Mouse (Mus musculus) limb, embryonic 11.5 days (tissue): ENCODE results near the gene Krt76. TPM values are rescaled to one million over a fixed set of nuclear protein-coding genes. Genes with fewer than 3 reads are reported as not detected.

ENCODE experiments used
- ATAC-seq: fragments of 200-750 bp; cut with Nextera tagmentation; 2 replicates; pipeline ENCODE4 v1.8.0; 2017; ENCODE audit warnings: low read depth; ENCODE audit not compliant: insufficient number of reproducible peaks, low FRiP score, low TSS enrichment
- DNase-seq: peaks from one replicate; pipeline ENCODE4 v3.0.0-alpha.2; 2015; ENCODE audit warnings: low spot score
- H3K27ac ChIP-seq: fragments of 300-500 bp; sonication (generic); replicated peaks from 2 replicates; pipeline ENCODE4 v1.5.1; 2014; ENCODE audit warnings: low read depth, mild to moderate bottlenecking, low read length
- H3K27me3 ChIP-seq: fragments of 300-500 bp; sonication (generic); 2 replicates; pipeline ENCODE4 v1.6.1; 2014; ENCODE audit warnings: mild to moderate bottlenecking, low read length, mixed read lengths; ENCODE audit not compliant: control insufficient read depth, insufficient read depth
- H3K36me3 ChIP-seq: fragments of 300-500 bp; sonication (generic); 2 replicates; pipeline ENCODE4 v1.6.1; 2014; ENCODE audit warnings: mild to moderate bottlenecking, low read length, moderate library complexity, mixed read lengths; ENCODE audit not compliant: control insufficient read depth, insufficient read depth
- H3K4me1 ChIP-seq: fragments of 300-500 bp; sonication (generic); 2 replicates; pipeline ENCODE4 v1.6.1; 2014; ENCODE audit warnings: low read length, mixed read lengths; ENCODE audit not compliant: control insufficient read depth, insufficient read depth
- H3K4me2 ChIP-seq: fragments of 300-500 bp; sonication (generic); 2 replicates; pipeline ENCODE4 v1.6.1; 2014; ENCODE audit warnings: low read depth, mild to moderate bottlenecking, moderate library complexity; ENCODE audit not compliant: severe bottlenecking
- H3K4me3 ChIP-seq: fragments of 300-500 bp; sonication (generic); 2 replicates; pipeline ENCODE4 v1.5.1; 2014; ENCODE audit warnings: low read depth, low read length
- H3K9ac ChIP-seq: fragments of 300-500 bp; sonication (generic); 2 replicates; pipeline ENCODE4 v1.6.1; 2014; ENCODE audit warnings: mild to moderate bottlenecking, low read length
- H3K9me3 ChIP-seq: fragments of 300-500 bp; sonication (generic); 2 replicates; pipeline ENCODE4 v1.6.1; 2016; ENCODE audit warnings: low read length; ENCODE audit not compliant: control insufficient read depth
- WGBS: fragments of 180-500 bp; shearing (Covaris S2); extraction: QIAGEN DNeasy Blood & Tissue Kit; methylation state at CpG from one replicate; pipeline ENCODE4 v1.1.7; 2014; 5-methylcytosine and 5-hydroxymethylcytosine counted together
- polyA plus RNA-seq: library from polyadenylated mRNA; unstranded; fragments of >200 nt; fragmentation: Nextera tagmentation; extraction: Ambion mirVana; gene quantifications from 2 replicates; pipeline ENCODE4 v1.2.1, GENCODE M21; 2014

The Krt76 gene
- polyA plus RNA-seq, 1 experiment from 2014 or later, result not detected

GRCm38 (mm10) chr15:101856696-101857095 is 36.0 kb downstream of the Krt76 start:
- Histone ChIP-seq H3K4me1 (no peaks in the 10 kb centered on the region), H3K36me3 (no peaks in the 10 kb centered on the region), H3K4me2 (no peak overlapping the region), H3K27ac (no peak overlapping the region), H3K27me3 (peaks cover 25% of the 10 kb centered on the region), H3K9ac (no peak overlapping the region), H3K4me3 (no peak overlapping the region), H3K9me3 (no peaks in the 10 kb centered on the region)
- no peak for ATAC-seq
- WGBS, result 59% methylated on average over 5 of the region's 5 CpGs
- no peak for DNase-seq

- no peaks in the 10 kb centered on the region for H3K9me3 ChIP-seq
- no peak for DNase-seq
- WGBS, result 86% methylated on average over 3 of the region's 3 CpGs
- ATAC-seq, result no peak
- no peaks in the 10 kb centered on the region for H3K4me1 ChIP-seq
- no peak overlapping the region for H3K4me3 ChIP-seq
- no peak overlapping the region for H3K4me2 ChIP-seq
- H3K27ac ChIP-seq, result no peak overlapping the region
- H3K9ac ChIP-seq, result no peak overlapping the region
- H3K36me3 ChIP-seq, result no peaks in the 10 kb centered on the region
- peaks cover 20% of the 10 kb centered on the region for H3K27me3 ChIP-seq
Measured at GRCm38 (mm10) chr15:101855732-101856131, 37.0 kb downstream of the Krt76 start.

- no peak overlapping the region for H3K27ac ChIP-seq
- H3K36me3 ChIP-seq, result no peaks in the 10 kb centered on the region
- no peak overlapping the region for H3K4me3 ChIP-seq
- H3K4me1 ChIP-seq, result no peaks in the 10 kb centered on the region
- WGBS, result 18% methylated on average over 5 of the region's 5 CpGs
- no peak for DNase-seq
- peaks cover 7% of the 10 kb centered on the region for H3K27me3 ChIP-seq
- H3K4me2 ChIP-seq, result no peak overlapping the region
- no peaks in the 10 kb centered on the region for H3K9me3 ChIP-seq
- H3K9ac ChIP-seq, result no peak overlapping the region
- ATAC-seq, result no peak
Measured at GRCm38 (mm10) chr15:101854294-101854693, 38.4 kb downstream of the Krt76 start.

GRCm38 (mm10) chr15:101852571-101852970 is 40.1 kb downstream of the Krt76 start:
- H3K4me2 ChIP-seq, result no peak overlapping the region
- WGBS, result 49% methylated on average over 5 of the region's 5 CpGs
- H3K4me3 ChIP-seq, result no peak overlapping the region
- H3K9ac ChIP-seq, result no peak overlapping the region
- no peak overlapping the region for H3K27ac ChIP-seq
- ATAC-seq (no peak), DNase-seq (no peak)
- no peaks in the 10 kb centered on the region for H3K4me1 ChIP-seq
- H3K27me3 ChIP-seq, result no peaks in the 10 kb centered on the region
- H3K9me3 ChIP-seq, result no peaks in the 10 kb centered on the region
- H3K36me3 ChIP-seq, result no peaks in the 10 kb centered on the region

- Histone ChIP-seq H3K4me3 (no peak within 1 kb of the TSS), H3K27me3 (no peaks in the 10 kb centered on the region), H3K27ac (no peak within 1 kb of the TSS), H3K4me2 (no peak within 1 kb of the TSS), H3K4me1 (no peaks in the 10 kb centered on the region), H3K9me3 (no peaks in the 10 kb centered on the region), H3K9ac (no peak within 1 kb of the TSS), H3K36me3 (no peaks in the 10 kb centered on the region)
- WGBS, result 71% methylated on average over 6 of the region's 6 CpGs
- ATAC-seq (no peak), DNase-seq (no peak)
Measured at GRCm38 (mm10) chr15:101850694-101851093, 42.0 kb downstream of the Krt76 start, which contains the start of gene Krt1. Gene Krt1, minus strand, starts transcription at chr15:101850794.

GRCm38 (mm10) chr15:101845971-101846403 is 46.7 kb downstream of the Krt76 start:
- 1% methylated on average over 37 of the region's 37 CpGs for WGBS
- 0 out of 2 replicates have a peak, but pooled peaks cover 3% of the 10 kb centered on the region for H3K27me3 ChIP-seq

GRCm38 (mm10) chr15:101843192-101843591 is 49.5 kb downstream of the Krt76 start:
- no peaks in the 10 kb centered on the region for H3K9me3 ChIP-seq
- no peak overlapping the region for H3K4me2 ChIP-seq
- H3K36me3 ChIP-seq, result no peaks in the 10 kb centered on the region
- H3K4me3 ChIP-seq, result no peak overlapping the region
- H3K4me1 ChIP-seq, result no peaks in the 10 kb centered on the region
- WGBS, result 64% methylated on average over 9 of the region's 9 CpGs
- no peak for ATAC-seq
- no peak overlapping the region for H3K9ac ChIP-seq
- H3K27me3 ChIP-seq, result 0 out of 2 replicates have a peak, but pooled peaks cover 3% of the 10 kb centered on the region
- no peak overlapping the region for H3K27ac ChIP-seq
- no peak for DNase-seq

More at GRCm38 (mm10) chr15:101845971-101846403, 46.7 kb downstream of the Krt76 start:
- H3K9me3 ChIP-seq, result no peaks in the 10 kb centered on the region
- no peaks in the 10 kb centered on the region for H3K36me3 ChIP-seq
- H3K27ac ChIP-seq, result no peak overlapping the region
- ATAC-seq (no peak), DNase-seq (peak; percentile 68)
- peak overlapping the region; percentile 88 for H3K4me2 ChIP-seq
- no peaks in the 10 kb centered on the region for H3K4me1 ChIP-seq
- H3K9ac ChIP-seq, result peak overlapping the region; percentile 67
- H3K4me3 ChIP-seq, result peak overlapping the region; percentile 44

GRCm38 (mm10) chr15:101834784-101835328 is 57.9 kb downstream of the Krt76 start:
- DNase-seq (no peak), ATAC-seq (no peak)
- WGBS, result 65% methylated on average over 5 of the region's 5 CpGs
- H3K4me2 ChIP-seq, result no peak overlapping the region
- H3K36me3 ChIP-seq, result no peaks in the 10 kb centered on the region
- no peaks in the 10 kb centered on the region for H3K4me1 ChIP-seq
- no peaks in the 10 kb centered on the region for H3K27me3 ChIP-seq
- no peaks in the 10 kb centered on the region for H3K9me3 ChIP-seq
- no peak overlapping the region for H3K9ac ChIP-seq
- no peak overlapping the region for H3K4me3 ChIP-seq
- no peak overlapping the region for H3K27ac ChIP-seq
